22 mouse cellular contexts compared by ENCODE assay signal in genomic region chr1:39990041-39990440, GRCm38 (mm10).
DNase-seq lines count a peak whose midpoint lies in the region; ATAC-seq and TF ChIP-seq lines count a peak whose summit lies in the region.
"Had no signal": no experiment of that assay in that cellular context is flagged by ENCODE, and none has a peak within 500 bp of the region (broad histone marks: within the 10 kb centered on the region; RNA-seq: fewer than 3 reads in every experiment).

No protein-coding gene starts in this region.

- TF ChIP-seq CTCF in hindbrain, postnatal 0 days (IDR thresholded peaks at IDR 0.05; ENCODE audit: low read depth): no peak

- no peak overlapping the region for H3K4me3 ChIP-seq in hindbrain, postnatal 0 days (ENCODE audit: low read length)
- H3K4me3 ChIP-seq in hindbrain, embryonic 13.5 days: no peak overlapping the region
- no peak overlapping the region for H3K4me3 ChIP-seq in midbrain, embryonic 11.5 days (ENCODE audit: low read depth, low read length)
- H3K4me3 ChIP-seq: embryonic facial prominence, embryonic 15.5 days; erythroblast, embryonic 14.5 days; forebrain, embryonic 10.5 days; gastrocnemius, adult 2 months; heart, embryonic 10.5 days; hindbrain, embryonic 12.5 days had no signal

- H3K36me3 ChIP-seq in hindbrain, postnatal 0 days (ENCODE audit: insufficient read depth, low read length): peaks cover 65% of the 10 kb centered on the region
- H3K36me3 ChIP-seq in hindbrain, embryonic 13.5 days: peaks cover 89% of the 10 kb centered on the region
- H3K36me3 ChIP-seq in midbrain, embryonic 11.5 days (ENCODE audit: control insufficient read depth, insufficient read depth, low read length): peaks cover 23% of the 10 kb centered on the region

- H3K27me3 ChIP-seq in hindbrain, postnatal 0 days (ENCODE audit: insufficient read depth, low read length): no peaks in the 10 kb centered on the region
- H3K27me3 ChIP-seq in hindbrain, embryonic 13.5 days: no peaks in the 10 kb centered on the region
- no peaks in the 10 kb centered on the region for H3K27me3 ChIP-seq in midbrain, embryonic 11.5 days (ENCODE audit: control insufficient read depth, insufficient read depth, low read length)
- H3K27me3 ChIP-seq: embryonic facial prominence, embryonic 15.5 days; hindbrain, embryonic 12.5 days had no signal

- peak overlapping the region; percentile 45; the same call in 1 of the 2 replicates for H3K27ac ChIP-seq in hindbrain, postnatal 0 days
- H3K27ac ChIP-seq in hindbrain, embryonic 13.5 days: no peak overlapping the region
- no peak overlapping the region for H3K27ac ChIP-seq in midbrain, embryonic 11.5 days (ENCODE audit: low read depth, low read length)
- H3K27ac ChIP-seq: embryonic facial prominence, embryonic 15.5 days; forebrain, embryonic 10.5 days; gastrocnemius, adult 2 months; heart, embryonic 10.5 days; hindbrain, embryonic 12.5 days had no signal

- 91% methylated on average over 9 of the region's 9 CpGs for WGBS in hindbrain, postnatal 0 days
- 92% methylated on average over 9 of the region's 9 CpGs for WGBS in hindbrain, embryonic 13.5 days
- WGBS in midbrain, embryonic 11.5 days: 93% methylated on average over 9 of the region's 9 CpGs

- H3K4me2 ChIP-seq in hindbrain, postnatal 0 days (ENCODE audit: low read depth, low read length): no peak overlapping the region
- H3K4me2 ChIP-seq in hindbrain, embryonic 13.5 days: no peak overlapping the region
- no peak overlapping the region for H3K4me2 ChIP-seq in midbrain, embryonic 11.5 days
- H3K4me2 ChIP-seq: embryonic facial prominence, embryonic 15.5 days; hindbrain, embryonic 12.5 days had no signal

- no peaks in the 10 kb centered on the region for H3K4me1 ChIP-seq in hindbrain, postnatal 0 days (ENCODE audit: insufficient read depth, low read length)
- H3K4me1 ChIP-seq in hindbrain, embryonic 13.5 days (replicated peaks): 0 out of 2 replicates have a peak, but pooled peaks cover 4% of the 10 kb centered on the region
- H3K4me1 ChIP-seq in midbrain, embryonic 11.5 days (ENCODE audit: control insufficient read depth, insufficient read depth, low read length): no peaks in the 10 kb centered on the region
- H3K4me1 ChIP-seq: embryonic facial prominence, embryonic 15.5 days; forebrain, embryonic 10.5 days; heart, embryonic 10.5 days; hindbrain, embryonic 12.5 days had no signal

- H3K9me3 ChIP-seq in hindbrain, postnatal 0 days (ENCODE audit: low read length): no peaks in the 10 kb centered on the region
- no peaks in the 10 kb centered on the region for H3K9me3 ChIP-seq in hindbrain, embryonic 13.5 days
- no peaks in the 10 kb centered on the region for H3K9me3 ChIP-seq in midbrain, embryonic 11.5 days (ENCODE audit: control insufficient read depth, low read length)
- H3K9me3 ChIP-seq: embryonic facial prominence, embryonic 15.5 days; forebrain, embryonic 10.5 days; heart, embryonic 10.5 days; hindbrain, embryonic 12.5 days had no signal

- DNase-seq in frontal cortex, postnatal 25 days (ENCODE audit: low spot score in 2 of 2): no peak
- no peak for DNase-seq in hindbrain, postnatal 0 days (ENCODE audit: low spot score)
- DNase-seq in right cerebral cortex, adult 18-20 months: peak; percentile 75
- no peak for DNase-seq in right cerebral cortex, postnatal 10 days (ENCODE audit: low spot score in 2 of 2)
- DNase-seq in midbrain, embryonic 11.5 days (ENCODE audit: low spot score, missing footprints): no peak
- DNase-seq: adrenal gland, postnatal 10 days; cerebellum, adult 11-12 months; cerebellum, adult 9-10 months; cerebellum, postnatal 25 days; gastrocnemius, adult 2 months; gastrocnemius, postnatal 25 days; heart, postnatal 10 days; heart, postnatal 4 days had no signal

- ATAC-seq in frontal cortex, adult (ENCODE audit: low TSS enrichment): peak; percentile 84
- ATAC-seq in hindbrain, postnatal 0 days: no peak
- ATAC-seq in hindbrain, embryonic 13.5 days (ENCODE audit: low FRiP score): no peak
- ATAC-seq in midbrain, embryonic 11.5 days (ENCODE audit: low FRiP score): no peak
- ATAC-seq: forebrain, embryonic 14.5 days; inflammation-experienced regulatory T-cells, adult 6 months had no signal

- H3K9ac ChIP-seq in hindbrain, postnatal 0 days (replicated peaks; ENCODE audit: low read length): no peak overlapping the region
- H3K9ac ChIP-seq in hindbrain, embryonic 13.5 days: no peak overlapping the region
- H3K9ac ChIP-seq in midbrain, embryonic 11.5 days (ENCODE audit: low read length): no peak overlapping the region
- H3K9ac ChIP-seq: embryonic facial prominence, embryonic 15.5 days; hindbrain, embryonic 12.5 days had no signal
